Mouse (Mus musculus) cerebellum, adult (tissue): ENCODE data around the gene Agpat4.
A peak's percentile ranks its signal among the peaks of the same experiment; 100 is the strongest.

Experiments
- ATAC-seq: cut with Nextera tagmentation; 2 replicates; pipeline ENCODE4 v1.9.2; 2017; ENCODE audit warnings: mild to moderate bottlenecking, moderate library complexity, mixed read lengths; ENCODE audit not compliant: insufficient number of reproducible peaks, low FRiP score, low TSS enrichment

Agpat4 gene

DNA sequence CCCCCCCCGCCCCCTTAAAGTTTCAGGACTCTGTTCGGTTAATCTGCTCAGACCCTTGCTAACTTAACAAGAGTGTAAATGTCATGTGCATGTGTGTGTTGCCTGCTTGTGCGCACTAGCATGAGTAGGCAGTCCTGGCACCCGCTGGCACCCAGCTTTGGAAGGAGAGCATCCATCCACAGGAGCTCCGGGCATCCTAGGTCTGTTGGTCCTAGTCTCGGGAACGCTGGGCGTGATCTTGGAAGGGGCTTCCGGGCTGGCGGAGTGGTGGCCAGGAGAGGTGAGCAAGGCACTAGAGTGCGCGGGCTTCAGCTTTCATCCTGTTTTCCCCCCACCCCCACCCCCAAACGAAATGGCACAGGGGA is at the start of gene Agpat4:
Agpat4 (plus strand) TSS at position 144 of the 365 bp plus-strand sequence.
- ATAC-seq = peak; percentile 46

- ATAC-seq = no peak
Measured at GRCm38 (mm10) chr17:12076816-12077215, 41.7 kb upstream of the Agpat4 start.

GRCm38 (mm10) chr17:12080656-12081495 is 37.6 kb upstream of the Agpat4 start:
- ATAC-seq = no peak

GRCm38 (mm10) chr17:12082201-12082600 is 36.3 kb upstream of the Agpat4 start:
- ATAC-seq = no peak

DNA sequence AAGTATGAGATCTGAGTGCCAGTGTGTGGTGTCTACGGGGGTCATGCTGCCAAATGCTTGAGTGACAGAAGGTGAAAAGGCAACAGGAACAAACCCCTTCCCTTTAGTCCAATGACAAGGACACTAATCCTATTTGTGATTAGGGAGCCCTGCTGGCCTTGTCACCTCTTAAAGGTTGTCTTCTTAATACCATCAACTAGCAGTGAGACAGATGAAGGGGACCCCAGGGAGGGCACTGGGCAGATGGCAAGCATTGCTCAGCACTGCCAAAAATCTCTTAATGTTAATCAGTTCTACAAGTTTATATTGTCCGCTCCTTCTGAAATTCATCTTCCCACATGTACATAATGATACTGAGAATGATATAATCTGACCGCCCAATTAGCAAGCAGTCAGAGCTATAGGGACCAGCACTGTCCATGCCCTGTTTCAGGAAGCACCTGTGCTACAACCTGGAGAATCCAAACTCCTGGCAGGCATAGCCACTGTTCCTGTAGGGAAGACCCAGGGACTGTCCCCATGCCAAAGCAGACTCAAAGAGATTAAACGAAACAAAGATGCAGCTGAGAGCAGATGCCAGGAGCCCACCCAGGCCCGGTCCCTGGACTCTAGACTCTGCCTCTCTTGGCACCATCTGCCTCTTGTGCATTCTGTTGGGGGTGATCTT is 28.1 kb upstream of the Agpat4 start:
- ATAC-seq = no peak

GRCm38 (mm10) chr17:12092901-12093564 is 25.5 kb upstream of the Agpat4 start:
- ATAC-seq = no peak

- ATAC-seq = no peak
Measured at GRCm38 (mm10) chr17:12094016-12094415, 24.5 kb upstream of the Agpat4 start.

DNA sequence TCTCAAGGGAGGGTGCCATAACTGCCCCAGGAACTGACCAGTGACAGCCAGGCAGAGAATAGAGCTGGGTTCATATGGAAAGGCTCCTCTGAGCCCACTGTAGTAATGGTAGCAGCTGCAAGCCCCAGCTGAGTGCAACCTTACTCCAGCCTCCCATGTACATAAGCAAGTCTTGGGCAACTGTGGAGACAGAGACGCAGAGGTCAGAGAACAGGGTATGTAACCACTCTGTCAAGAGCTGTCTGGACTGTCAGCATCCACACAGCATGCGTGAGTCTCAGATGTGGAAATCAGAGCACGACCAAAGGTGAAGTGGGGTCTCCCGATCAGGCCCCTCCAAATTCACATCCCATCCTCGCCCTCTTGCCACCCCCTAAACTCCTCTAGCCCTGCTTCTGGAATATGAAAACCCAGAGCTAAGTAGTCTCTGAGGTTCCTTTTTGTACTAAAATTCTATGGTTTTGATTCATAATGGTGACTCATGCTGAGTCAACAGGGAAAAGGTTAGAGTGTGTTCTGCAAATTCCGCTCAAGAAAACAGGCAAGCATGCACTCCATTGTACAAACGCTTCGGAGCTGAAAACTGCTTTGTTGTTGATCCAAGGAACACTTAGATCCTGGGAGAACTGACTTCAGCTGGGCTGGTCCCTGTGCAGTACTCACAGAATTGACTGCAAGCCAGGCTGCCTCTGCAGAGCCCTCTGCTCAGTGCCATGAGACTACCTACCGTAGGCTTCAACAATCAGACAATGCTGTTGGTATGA is 23.5 kb upstream of the Agpat4 start:
- no peak for ATAC-seq

GRCm38 (mm10) chr17:12099415-12099814 is 19.1 kb upstream of the Agpat4 start:
- ATAC-seq = no peak

DNA sequence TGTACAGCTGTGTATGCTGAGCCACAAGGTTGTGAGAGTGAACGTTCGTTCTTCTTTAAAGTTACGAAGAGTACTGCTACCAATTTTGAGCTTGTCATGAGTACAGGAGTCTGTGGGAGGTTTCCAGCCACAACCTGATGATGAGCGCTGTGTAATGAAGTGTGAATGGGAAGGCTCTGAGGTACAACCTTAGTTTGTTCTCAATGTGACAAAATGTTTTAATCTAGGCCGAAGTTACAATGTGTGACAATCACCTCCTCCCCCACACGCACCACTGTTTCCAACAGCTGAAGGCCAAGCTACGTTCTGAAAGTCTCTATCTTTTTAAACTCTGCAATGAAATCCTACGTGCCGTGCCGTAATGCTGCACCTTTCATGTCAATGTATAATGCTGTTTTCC is 16.2 kb upstream of the Agpat4 start:
- no peak for ATAC-seq

DNA sequence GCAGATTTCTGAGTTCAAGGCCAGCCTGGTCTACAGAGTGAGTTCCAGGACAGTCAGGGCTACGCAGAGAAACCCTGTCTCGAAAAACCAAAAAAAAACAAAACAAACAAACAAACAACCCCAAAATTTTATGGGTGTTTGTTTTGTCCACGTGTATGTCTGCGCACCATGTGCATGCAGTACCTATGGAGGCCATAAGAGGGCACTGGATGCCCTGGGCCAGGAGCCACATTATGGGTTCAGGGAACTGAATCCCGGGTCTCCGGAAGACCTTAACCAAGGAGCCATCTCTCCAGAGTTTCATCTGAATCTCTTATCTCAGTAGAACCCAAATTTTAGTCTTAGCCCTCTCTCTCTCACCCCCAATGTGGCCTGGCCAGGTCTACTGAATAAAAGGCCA is 14.7 kb upstream of the Agpat4 start:
- no peak for ATAC-seq

DNA sequence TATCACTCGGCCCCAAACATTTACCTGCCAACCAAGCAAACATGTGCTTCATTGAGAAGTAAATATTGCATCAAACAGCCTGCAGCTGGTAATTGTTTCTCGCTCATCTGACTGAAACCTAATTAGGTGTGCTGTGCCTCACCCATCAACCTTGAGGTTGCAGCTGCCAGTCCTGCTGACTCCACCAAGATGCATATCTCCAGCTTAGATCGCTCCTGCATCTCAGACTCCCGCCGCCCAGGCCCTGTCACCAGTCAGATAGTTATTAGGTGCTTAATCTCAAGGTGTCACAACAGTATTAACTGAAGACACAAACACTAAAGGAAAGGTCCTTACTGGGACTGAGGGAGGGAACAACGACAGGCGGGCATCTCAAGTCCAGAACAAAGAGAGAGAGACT is 14.3 kb upstream of the Agpat4 start:
- no peak for ATAC-seq

DNA sequence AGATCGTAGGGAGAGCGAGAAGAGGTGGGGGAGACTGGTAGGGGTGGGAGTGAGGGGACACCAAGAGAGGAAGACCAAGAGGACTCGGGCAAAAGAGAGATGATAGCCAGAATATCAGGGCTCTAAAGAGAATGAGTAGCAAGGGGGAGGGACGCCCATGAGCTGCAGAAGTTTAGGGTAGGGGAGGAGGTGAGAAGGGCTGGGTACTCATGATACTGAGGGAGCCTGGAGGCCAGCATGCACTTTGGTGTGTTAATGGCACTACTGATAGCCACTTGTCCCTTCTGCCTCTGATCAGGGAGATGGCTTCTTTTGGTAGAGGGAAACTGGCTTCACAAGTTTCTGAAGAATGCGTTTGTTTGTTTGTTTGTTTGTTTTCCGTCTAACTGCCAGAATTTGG is 13.8 kb upstream of the Agpat4 start:
- ATAC-seq = no peak

DNA sequence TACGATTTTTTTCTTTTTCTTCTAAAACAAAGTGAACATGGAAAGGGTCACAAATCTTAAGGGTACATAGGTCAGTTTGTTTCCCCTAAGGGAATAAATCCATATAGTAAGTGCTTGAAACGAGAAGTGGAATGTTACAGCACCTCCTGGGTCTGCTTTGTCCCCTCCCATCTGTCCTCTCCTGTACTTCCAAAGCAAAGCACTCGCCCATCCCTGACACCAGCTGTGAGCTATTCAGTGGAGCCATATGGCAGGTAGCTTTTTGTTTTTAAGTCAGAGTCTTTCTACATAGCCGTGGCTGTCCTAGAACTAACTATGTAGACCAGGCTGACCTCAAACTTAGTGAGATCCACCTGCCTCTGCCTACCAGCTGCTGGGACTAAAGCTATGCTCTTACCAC is 12.2 kb upstream of the Agpat4 start:
- ATAC-seq = no peak

DNA sequence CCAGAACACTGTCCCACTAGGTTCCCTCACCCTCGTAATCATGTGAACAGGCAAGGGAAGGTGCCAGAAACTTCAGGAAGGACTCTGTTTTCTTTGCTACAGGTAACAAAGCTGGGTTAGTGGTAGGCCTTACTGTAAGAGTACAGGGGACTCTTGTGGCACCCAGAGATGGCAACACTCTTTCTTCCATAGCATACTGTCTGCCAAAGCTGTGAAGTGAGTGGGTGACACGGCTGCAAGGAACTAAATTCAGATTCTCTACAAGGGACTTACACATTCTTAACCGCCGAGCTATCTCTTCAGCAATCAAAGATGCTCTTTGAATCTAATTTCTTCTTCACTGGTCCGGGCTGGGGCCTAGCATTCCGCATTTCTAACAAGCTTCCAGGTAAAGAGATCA is 4.9 kb upstream of the Agpat4 start:
- ATAC-seq = no peak

- ATAC-seq = no peak
Measured at GRCm38 (mm10) chr17:12115086-12115485, 3.4 kb upstream of the Agpat4 start.

GRCm38 (mm10) chr17:12118131-12118530 is 373 bp upstream of the Agpat4 start:
- no peak for ATAC-seq

GRCm38 (mm10) chr17:12118926-12119641 is 580 bp downstream of the Agpat4 start:
- peak; percentile 81 for ATAC-seq

DNA sequence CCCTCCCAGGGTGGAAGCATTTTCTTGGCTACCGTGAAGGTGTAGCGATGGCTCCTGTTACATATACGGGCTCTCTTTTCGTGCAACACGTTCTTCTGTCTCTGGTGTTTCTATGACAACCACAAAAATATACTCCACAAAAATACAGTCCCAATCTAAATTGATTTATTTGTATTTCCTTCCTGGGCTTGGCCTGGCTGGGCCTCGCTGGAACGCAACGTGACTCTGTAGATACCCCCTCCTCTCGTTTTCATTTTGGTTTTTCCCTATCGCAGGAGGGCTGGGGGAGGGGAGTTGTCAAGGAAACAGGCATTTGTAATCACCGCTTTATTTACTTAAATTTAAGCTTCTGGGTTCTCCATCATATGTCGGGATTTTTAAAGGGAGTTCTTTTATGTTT is 1.2 kb downstream of the Agpat4 start:
- ATAC-seq = no peak

DNA sequence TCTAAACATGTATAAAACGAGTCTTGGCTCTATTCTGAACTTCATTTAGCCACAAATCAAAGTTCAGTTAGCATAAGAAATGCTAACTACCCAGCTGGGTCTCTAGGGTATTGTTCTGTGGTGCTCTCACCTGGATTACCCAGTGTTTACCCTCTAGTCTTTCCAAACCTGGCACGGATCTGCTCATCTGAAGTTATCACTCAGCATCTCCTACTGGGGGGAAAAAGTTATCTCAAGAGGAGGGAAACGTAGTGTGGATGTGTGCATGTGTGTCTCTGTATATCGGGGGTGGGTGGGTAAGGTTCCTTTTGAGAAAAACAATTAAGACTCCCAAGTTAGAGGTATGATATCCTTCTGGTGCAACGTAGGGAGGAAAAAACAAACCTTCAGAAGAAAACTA is 1.8 kb downstream of the Agpat4 start:
- no peak for ATAC-seq
